Mouse (Mus musculus) frontal cortex, postnatal 25 days (tissue): ENCODE results near the gene Ikbkg.
"Not testable (repeated sequence)": the region's sequence is repeated elsewhere in the genome, so short reads cannot be mapped to it uniquely, and the experiment has no call there.

Experiments used
- DNase-seq, 2 experiments: peaks; one replicate each; pipeline ENCODE4 v3.0.0; 2022; ENCODE audit warnings: low spot score in 2 of 2

Gene Ikbkg

DNA sequence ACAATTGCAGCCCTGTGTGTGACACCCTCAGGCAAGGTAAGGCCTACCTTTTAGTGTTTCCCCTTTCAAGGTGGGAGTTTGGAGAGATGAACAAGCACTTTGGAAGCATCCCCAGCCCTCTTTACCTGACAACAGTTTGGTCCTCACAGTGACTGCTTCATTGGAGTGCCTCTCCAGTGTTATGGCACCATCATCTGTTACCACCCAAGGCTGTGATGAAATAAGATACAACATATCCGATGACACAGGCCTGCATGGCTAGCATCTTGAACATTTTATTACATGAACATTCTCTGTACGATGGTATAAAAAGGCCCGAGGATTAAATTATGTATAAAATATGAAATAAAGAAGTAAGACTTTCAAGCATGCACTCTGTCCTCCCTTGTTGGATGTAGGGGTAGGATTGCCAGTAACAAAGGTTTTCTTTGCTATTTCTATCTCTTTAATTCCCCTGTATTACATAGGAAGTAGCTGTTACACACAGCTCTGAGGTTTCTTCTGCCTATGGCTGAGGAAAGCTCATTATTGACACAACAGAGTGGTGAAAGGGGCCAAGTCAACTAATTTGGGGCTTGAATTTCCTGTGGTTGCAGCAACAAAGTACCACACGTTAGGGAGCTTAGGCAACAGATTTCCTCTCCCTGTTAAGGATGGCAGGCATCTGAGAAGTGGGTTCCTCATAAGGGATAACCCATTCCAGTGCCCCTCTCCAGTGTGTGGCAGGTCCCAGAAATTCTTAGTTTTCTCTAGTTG, 58.2 kb downstream of the Ikbkg start:
- no peak for DNase-seq

DNA sequence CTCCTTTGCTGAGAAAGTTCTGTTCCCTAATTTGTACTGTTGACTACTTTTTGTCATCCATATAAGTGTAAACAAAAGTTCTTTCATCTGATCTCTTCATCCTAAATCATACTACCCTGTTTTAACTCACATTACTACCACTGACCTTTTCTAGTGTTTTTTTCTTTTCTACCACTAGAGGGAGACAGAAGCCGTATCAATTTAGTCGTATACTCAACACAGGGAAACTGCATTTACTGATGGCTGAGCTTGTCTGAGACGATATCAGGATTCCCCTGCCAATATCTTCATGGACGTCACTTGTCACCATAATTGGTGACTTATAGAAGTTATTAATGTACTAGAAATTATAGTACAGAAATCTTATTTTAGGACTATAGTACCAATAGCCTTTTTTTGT, 59.7 kb downstream of the Ikbkg start:
- DNase-seq = no peak

DNA sequence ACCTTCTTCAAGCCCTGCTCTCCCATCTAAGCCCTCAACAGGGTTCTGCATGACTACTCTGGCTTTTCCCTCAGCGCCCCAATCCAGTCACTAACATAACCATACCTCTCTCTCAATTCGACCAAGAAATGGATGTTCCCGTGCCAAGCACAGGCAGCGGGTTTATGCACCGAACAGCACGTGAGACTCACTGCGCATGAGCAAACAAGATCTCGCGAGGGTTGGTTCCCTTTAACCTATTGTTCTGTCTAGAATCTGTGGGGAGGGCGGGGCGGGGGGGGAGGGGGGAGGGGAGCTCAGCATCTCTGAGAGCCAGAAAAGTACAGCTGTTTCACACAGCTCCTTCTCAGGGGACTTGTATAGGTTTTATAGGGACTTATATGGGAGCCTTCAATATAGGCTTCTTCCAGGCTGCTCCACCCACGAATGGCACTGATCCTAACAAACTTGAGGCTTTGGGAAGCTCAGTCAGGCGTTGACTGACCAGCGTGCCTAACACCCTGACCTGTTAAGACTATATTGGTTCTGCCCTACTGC, 88.3 kb downstream of the Ikbkg start, which contains the start of gene Gm6880:
Gene Gm6880, minus strand, starts transcription at position 51 of the 537 bp plus-strand sequence.
- DNase-seq = not testable (repeated sequence)

DNA sequence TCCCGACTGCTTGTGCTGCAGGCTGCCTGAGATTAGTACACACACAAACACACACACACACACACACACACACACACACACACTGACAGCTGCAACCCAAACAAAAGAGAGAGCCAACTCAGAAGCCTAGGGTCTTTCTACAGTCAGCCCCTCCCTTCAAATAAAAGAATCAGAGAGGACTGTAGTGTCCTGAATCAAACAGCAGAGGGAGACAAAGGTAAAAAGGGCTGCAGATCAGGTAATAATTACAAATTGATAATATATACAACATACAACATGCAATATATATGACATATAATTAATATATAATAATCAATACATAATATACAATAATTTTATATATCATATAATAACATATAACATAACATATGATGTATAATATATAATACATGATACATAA, 104.0 kb downstream of the Ikbkg start:
- no peak for DNase-seq
